Mouse (Mus musculus): ENCODE measurements around the gene Polr2g. TPM values are rescaled to one million over a fixed set of nuclear protein-coding genes. Genes with fewer than 3 reads are reported as not detected.

Polr2g gene
- polyA plus RNA-seq, 2 experiments from 2014 or later, result 171 to 186 TPM

DNA sequence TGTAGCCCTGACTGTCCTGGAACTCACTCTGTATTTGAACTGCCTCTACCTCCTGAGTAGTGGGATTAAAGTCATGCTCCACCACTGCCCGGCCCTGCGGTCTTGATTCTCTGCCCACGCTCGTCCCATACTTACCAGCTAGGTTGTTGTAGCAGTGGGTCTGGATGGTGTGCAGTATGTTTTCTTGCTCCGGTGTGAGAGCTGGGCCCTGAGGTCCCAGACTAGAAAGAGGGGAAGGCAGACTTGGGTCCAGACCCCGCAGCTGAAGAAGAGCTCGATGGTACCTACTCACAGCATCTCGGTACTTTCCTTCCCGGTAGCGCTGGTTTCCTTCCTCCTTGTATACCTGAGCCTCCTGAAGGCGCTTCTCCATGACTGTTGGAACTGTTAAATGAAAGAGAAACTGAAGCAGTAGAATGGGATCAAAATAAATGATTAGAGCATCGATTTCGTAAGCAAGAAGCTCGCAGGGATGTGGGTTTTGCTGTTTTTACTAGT is 20.0 kb upstream of the Polr2g start:
- ATAC-seq, result no peak

DNA sequence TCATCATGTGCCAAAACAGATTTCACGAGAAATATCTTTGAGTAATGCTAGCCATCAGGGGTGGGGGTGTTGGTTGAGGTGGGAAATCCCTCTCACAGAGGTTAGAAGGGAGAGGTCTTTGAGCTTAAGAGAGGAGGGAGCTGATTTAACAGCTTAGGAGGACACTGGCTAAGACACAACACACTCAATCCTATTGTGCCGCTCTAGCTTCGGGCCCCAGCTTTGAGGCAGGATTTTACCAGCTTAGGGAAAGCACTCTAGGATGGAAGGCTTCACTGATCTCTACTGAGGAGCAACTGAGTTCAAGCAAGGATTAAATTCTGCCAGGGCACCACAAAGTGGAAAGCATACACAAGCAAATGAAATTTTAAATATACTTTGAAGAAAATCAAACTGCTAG is 18.6 kb upstream of the Polr2g start:
- ATAC-seq, result no peak

DNA sequence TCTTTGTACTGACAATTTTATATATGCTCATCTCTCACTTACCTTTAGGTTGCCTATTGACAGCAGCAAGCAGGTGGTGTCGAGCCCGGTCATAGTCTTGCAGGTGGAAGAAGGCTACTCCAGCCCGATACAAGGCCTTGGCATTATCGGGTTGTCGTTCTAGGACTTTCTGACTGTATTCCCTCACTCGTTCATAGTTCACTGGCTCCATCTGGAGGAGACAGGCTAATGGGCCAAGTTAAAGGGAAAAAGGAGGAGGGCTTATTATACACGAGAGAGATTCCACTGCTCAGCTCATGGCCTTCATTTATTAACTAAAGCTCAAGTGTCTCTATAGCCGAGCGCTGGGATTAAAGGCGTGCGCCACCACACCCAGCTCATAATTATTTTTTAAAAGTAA is 17.4 kb upstream of the Polr2g start:
- ATAC-seq, result no peak

DNA sequence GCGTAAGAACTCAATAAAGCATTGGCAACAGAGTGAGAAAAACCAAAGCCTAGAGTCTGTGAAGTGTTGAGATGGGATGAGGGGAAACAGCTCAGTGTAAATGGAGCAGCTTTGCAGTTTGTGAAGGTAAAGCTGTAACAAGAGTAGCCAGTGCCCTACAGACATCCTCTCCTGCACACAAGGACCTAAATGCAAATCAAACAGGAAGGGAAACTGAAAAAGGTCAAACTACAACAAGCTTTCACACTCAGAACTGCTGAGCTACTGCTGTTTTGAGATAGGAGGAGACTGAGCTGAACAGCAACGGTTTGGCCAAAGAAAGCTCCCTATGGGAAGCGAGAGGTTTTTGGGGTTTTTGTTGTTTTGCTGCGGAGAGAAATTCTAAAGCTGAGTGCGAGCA is 8.4 kb upstream of the Polr2g start:
- no peak for ATAC-seq

- no peak for ATAC-seq
Measured at GRCm38 (mm10) chr19:8803879-8804660, 5.7 kb upstream of the Polr2g start.

DNA sequence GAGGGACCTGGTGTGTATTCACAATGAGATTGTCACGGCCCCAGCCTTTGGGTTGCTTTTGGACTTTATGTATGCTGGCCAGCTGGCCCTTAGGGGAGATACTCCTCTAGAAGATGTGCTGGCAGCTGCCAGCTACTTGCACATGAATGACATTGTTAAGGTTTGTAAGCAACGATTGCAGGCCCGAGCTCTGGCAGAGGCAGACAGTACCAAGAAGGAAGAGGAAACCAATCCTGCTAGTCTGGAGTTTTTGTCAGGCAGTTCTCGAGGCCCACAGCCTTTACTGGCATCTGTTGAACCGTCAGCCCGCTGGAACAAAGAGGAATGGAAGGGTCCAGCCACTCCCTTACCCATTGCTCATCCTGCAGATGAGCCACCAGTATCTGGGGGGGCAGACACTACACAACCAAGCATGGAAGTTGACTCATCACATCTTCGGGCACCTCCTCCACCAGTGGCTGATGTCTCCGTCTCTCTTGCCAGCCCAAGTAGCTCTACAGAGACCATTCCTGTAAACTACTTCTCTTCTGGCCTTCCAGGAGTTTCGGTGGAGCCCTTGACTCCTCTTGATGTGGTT is 4.9 kb upstream of the Polr2g start:
- no peak for ATAC-seq

DNA sequence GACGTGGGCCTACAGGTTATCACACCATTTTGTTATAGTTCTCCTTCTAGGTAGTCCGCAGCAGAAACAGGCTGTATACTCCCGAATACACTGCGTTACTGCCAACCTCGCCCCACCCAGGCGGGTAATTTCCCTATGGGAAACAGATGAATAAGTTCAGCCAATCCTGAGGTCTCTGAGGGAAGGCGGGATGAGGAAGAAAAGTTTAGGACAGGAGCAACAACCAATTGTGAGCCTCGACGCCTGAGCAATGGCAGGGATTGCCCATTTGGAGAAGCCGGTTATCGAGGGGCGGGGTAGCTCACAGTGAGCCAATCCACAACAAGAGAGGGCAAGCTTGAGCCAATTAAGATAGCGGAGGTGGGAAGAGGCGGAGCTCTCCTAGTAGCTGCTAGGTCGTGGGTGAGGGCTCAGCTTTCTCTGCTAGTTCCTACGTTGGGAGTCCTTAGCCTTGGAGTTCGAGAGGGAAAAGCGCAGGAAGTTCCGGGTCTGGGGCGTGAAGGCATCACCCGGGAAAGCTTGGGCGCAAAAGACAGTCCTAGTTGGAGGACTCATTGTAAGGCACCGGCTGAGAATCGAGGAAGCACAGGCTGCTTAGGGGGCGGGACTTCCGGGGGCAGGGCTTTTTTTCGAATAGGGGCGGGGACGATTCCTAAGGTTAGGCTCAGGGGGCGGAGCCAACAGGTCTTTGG is 3.9 kb upstream of the Polr2g start, which contains the start of gene Zbtb3:
Gene Zbtb3 (plus strand): TSS at position 426 of the 692 bp plus-strand sequence.
- peak; percentile 92 for ATAC-seq

DNA sequence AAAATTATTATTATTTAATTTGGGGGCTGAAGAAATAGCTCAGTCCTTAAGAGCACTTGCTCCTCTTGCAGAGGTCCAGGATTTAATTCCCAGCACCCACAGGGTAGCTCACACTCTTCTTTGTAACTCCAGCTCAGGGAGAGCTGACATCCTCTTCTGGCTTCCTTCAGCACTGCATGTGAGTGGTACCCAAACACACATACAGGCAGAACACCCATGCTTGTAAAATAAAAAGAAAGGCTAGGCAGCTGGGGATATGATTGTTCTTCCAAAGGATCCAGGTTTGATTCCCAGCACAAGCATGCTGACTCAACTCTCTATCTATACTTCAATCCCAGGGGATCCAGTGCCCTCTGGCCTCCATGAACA is 554 bp upstream of the Polr2g start:
- ATAC-seq, result no peak

DNA sequence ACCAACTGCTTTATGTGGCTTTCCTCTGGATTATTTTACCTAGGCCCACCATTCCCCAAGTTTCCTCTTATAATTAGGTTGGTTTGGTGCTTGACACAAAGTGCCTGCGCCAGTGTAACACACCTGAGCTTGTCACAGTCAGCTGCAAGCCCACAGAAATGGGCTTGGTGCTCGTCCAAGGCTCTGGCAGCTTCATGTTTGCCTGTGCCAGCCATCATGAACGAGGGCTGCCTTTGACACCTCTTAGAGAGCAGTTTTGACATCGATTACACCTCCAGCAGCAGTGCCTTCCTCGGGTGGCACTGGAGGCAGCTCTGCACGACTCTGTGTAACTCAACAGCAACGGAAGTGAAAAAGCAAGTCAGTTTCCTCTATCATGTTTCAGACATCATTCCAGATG is 8.2 kb downstream of the Polr2g start:
- ATAC-seq, result no peak

DNA sequence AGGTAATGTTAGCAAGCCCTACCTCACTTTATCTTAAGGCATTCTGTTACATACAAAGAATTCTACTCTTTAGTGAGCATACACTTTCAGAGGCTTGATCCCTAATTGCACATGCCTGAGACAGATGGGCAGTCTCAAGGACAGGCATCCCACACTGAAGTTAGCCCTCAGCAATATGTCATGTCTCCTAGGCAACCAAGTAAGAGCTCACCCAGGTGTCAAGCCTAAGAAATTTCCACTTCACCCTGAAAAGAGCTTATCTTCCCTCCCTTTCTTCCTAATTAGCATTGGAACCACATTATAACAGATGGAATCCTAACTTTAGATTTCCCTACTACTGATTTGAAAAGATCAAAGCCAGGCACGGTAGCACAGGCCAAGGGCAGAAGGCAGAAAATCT is 9.2 kb downstream of the Polr2g start:
- no peak for ATAC-seq

- no peak for ATAC-seq
Measured at GRCm38 (mm10) chr19:8788521-8788920, 9.9 kb downstream of the Polr2g start.

GRCm38 (mm10) chr19:8786008-8786781 is 12.2 kb downstream of the Polr2g start, which contains the start of gene Taf6l:
Gene Taf6l, minus strand, starts transcription at chr19:8786417.
- peak; percentile 100 for ATAC-seq

- no peak for ATAC-seq
Measured at GRCm38 (mm10) chr19:8774951-8775421, 23.4 kb downstream of the Polr2g start.

- peak; percentile 79 for ATAC-seq
Measured at GRCm38 (mm10) chr19:8774086-8774835, 24.1 kb downstream of the Polr2g start, which contains the start of gene Tmem179b. Gene Tmem179b, minus strand, starts transcription at chr19:8774467.

- no peak for ATAC-seq
Measured at GRCm38 (mm10) chr19:8773409-8773808, 25.0 kb downstream of the Polr2g start.

DNA sequence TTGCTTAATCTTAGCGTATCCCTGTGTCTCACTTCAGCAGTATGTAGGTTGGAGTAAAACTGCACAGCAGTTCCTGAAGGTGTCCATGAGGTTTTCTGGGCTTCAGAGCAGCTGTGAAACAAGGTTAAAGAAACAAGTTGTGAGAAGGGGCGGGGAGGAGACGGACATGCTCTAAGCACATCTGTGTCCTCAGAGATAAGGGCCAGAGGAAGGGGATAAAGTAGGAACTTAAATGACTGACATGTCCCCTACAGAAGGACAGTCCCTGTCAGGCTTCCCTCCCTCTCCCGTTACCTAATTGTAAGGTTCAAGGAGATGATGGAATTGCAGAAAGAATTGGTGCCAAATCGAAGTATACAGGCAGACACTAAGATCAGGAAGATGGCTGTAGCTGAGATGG is 25.4 kb downstream of the Polr2g start:
- no peak for ATAC-seq

- ATAC-seq, result peak; percentile 72
Measured at GRCm38 (mm10) chr19:8770567-8771270, 27.7 kb downstream of the Polr2g start, which contains the start of gene Tmem223. Gene Tmem223, plus strand, starts transcription at chr19:8770996.

DNA sequence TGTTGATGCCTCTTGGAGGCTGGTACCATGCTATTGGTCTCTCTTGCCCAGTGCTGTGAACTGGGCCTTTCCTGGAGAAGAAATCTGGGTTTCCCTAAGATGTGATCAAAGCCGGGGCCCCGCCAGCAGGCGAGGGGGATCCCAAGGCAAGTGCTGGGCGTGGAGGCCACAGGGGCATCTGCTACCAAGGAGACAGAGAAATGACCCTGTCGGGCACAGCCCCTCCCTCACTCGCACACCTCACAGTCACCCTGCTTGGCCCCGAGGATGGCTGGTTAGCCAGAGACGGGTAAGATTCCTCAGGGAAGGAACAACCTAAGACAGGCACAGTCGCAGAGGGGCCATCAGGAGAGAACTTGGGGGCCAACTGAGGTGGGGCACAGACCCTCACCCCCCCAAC is 32.8 kb downstream of the Polr2g start:
- ATAC-seq, result no peak

DNA sequence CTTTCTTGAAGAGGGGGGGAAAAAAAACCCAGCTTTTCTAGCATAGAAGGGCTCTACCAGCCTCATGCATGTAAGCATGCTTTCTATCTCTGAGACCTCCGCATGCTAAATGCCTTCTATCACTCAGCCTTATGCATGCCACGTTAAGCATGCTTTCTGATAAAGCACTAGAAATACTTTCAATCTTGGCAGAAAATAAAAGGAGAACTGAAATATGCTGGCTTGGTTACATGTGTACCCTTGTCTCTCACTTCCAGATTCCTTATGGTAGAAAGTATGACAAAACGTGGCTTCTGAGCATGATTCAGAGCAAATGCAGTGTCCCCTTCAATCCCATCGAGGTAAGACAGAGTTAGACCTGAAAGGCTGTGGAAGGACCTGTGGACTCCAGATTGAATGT is 35.1 kb downstream of the Polr2g start:
- no peak for ATAC-seq

DNA sequence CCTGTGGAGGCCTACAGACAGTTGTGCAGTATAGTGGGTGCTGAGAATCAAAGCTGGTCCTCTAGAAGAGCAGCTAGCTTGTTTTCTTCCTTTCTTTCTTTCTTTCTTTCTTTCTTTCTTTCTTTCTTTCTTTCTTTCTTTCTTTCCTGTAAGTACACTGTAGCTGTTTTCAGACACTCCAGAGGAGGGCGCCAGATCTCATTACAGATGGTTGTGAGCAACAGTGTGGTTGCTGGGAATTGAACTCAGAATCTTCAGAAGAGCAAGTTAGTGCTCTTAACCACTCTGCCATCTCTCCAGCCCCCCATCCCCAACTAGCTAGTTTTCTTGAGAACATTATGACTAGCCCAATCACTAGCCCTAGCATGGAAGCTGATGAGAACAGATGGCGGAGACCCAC is 37.6 kb downstream of the Polr2g start:
- no peak for ATAC-seq

DNA sequence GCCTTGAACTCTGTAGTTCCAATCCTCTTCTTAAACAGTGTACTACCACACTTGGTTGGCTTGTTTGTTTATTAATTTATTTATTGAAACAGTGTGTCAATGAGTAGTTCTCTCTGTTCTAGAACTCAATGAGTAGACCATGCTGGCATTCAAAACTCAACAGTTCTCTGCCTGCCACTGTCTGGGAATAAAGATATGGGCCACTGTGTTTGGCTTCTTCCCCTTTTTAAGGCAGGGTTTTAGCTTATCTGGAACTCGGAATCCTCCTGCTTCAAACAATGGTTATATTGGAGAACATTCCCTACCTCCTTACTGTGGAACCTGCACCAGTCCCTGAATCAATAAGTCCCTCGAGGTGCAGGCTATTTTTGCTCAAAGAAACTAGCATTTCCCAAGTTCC is 39.5 kb downstream of the Polr2g start:
- ATAC-seq, result no peak
